Mouse (Mus musculus) liver, embryonic 11.5 days (tissue): ENCODE measurements at regions not wholly inside any gene's neighbourhood (a gene's known extent, or its start where the extent isn't known, plus 50 kb on each side); places are given as distances from the start of the nearest gene placed in this dataset.

Experiments
- ATAC-seq: fragments of 200-750 bp; cut with Nextera tagmentation; replicated peaks from 2 replicates; pipeline ENCODE4 v1.8.0; 2017; ENCODE audit warnings: moderate number of reproducible peaks, mild to moderate bottlenecking, moderate TSS enrichment, moderate library complexity; ENCODE audit not compliant: low FRiP score
- DNase-seq: peaks from one replicate; pipeline ENCODE4 v3.0.0-alpha.2; 2017; ENCODE audit warnings: low spot score
- H3K27ac ChIP-seq: fragments of 300-500 bp; sonication (generic); 2 replicates; pipeline ENCODE4 v1.5.1; 2014; ENCODE audit warnings: mild to moderate bottlenecking, low read depth, low read length, control low read depth
- H3K27me3 ChIP-seq: fragments of 300-500 bp; sonication (generic); replicated peaks from 2 replicates; pipeline ENCODE4 v1.6.1; 2014; ENCODE audit warnings: low read length, mixed read lengths; ENCODE audit not compliant: control insufficient read depth, insufficient read depth
- H3K36me3 ChIP-seq: fragments of 300-500 bp; sonication (generic); 2 replicates; pipeline ENCODE4 v1.6.1; 2014; ENCODE audit warnings: mild to moderate bottlenecking, low read length, moderate library complexity, mixed read lengths; ENCODE audit not compliant: control insufficient read depth, insufficient read depth
- H3K4me1 ChIP-seq: fragments of 300-500 bp; sonication (generic); replicated peaks from 2 replicates; pipeline ENCODE4 v1.6.1; 2014; ENCODE audit warnings: low read length, mixed read lengths; ENCODE audit not compliant: control insufficient read depth, insufficient read depth
- H3K4me2 ChIP-seq: fragments of 300-500 bp; sonication (generic); 2 replicates; pipeline ENCODE4 v1.6.1; 2014; ENCODE audit warnings: mild to moderate bottlenecking, control low read depth, moderate library complexity
- H3K4me3 ChIP-seq: fragments of 300-500 bp; sonication (generic); 2 replicates; pipeline ENCODE4 v1.5.1; 2014; ENCODE audit warnings: low read depth, low read length, control low read depth
- H3K9ac ChIP-seq: fragments of 300-500 bp; sonication (generic); 2 replicates; pipeline ENCODE4 v1.6.1; 2014; ENCODE audit warnings: low read depth, low read length, control low read depth
- H3K9me3 ChIP-seq: fragments of 300-500 bp; sonication (generic); 2 replicates; pipeline ENCODE4 v1.6.1; 2016; ENCODE audit warnings: low read length, inconsistent platforms, mixed read lengths; ENCODE audit not compliant: control insufficient read depth
- WGBS: fragments of 180-500 bp; shearing (Covaris S2); extraction: QIAGEN DNeasy Blood & Tissue Kit; methylation state at CpG from one replicate; pipeline ENCODE4 v1.1.7; 2014; 5-methylcytosine and 5-hydroxymethylcytosine counted together

- no peaks in the 10 kb centered on the region for H3K36me3 ChIP-seq
- ATAC-seq (no peak), DNase-seq (no peak)
- no peak overlapping the region for H3K4me2 ChIP-seq
- no peak overlapping the region for H3K4me3 ChIP-seq
- H3K27ac ChIP-seq = no peak overlapping the region
- peaks cover 75% of the 10 kb centered on the region for H3K27me3 ChIP-seq
- WGBS = 24% methylated on average over 18 of the region's 18 CpGs
- H3K9me3 ChIP-seq = no peaks in the 10 kb centered on the region
- H3K9ac ChIP-seq = no peak overlapping the region
- H3K4me1 ChIP-seq = peaks cover 9% of the 10 kb centered on the region
These were observed 149.5 kb upstream of the Lhx5 start for GRCm38 (mm10) chr5:120281840-120282565.

GRCm38 (mm10) chr5:120284625-120285024 is 146.9 kb upstream of the Lhx5 start:
- H3K4me1 ChIP-seq = peaks cover 9% of the 10 kb centered on the region
- H3K9me3 ChIP-seq = no peaks in the 10 kb centered on the region
- DNase-seq (no peak), ATAC-seq (no peak)
- WGBS = 33% methylated on average over 7 of the region's 8 CpGs
- H3K9ac ChIP-seq = no peak overlapping the region
- H3K4me3 ChIP-seq = no peak overlapping the region
- peaks cover 73% of the 10 kb centered on the region for H3K27me3 ChIP-seq
- H3K36me3 ChIP-seq = no peaks in the 10 kb centered on the region
- H3K27ac ChIP-seq = no peak overlapping the region
- no peak overlapping the region for H3K4me2 ChIP-seq

- H3K9me3 ChIP-seq = no peaks in the 10 kb centered on the region
- peaks cover 7% of the 10 kb centered on the region for H3K4me1 ChIP-seq
- H3K4me3 ChIP-seq = no peak overlapping the region
- no peaks in the 10 kb centered on the region for H3K36me3 ChIP-seq
- ATAC-seq (no peak), DNase-seq (no peak)
- no peak overlapping the region for H3K9ac ChIP-seq
- no peak overlapping the region for H3K4me2 ChIP-seq
- 19% methylated on average over 9 of the region's 9 CpGs for WGBS
- H3K27ac ChIP-seq = no peak overlapping the region
- H3K27me3 ChIP-seq = peaks cover 69% of the 10 kb centered on the region
These were observed 146.5 kb upstream of the Lhx5 start for GRCm38 (mm10) chr5:120285036-120285435.

- Histone ChIP-seq H3K27ac (no peak overlapping the region), H3K9me3 (no peaks in the 10 kb centered on the region), H3K4me2 (no peak overlapping the region), H3K4me1 (no peaks in the 10 kb centered on the region), H3K4me3 (no peak overlapping the region), H3K36me3 (no peaks in the 10 kb centered on the region), H3K9ac (no peak overlapping the region), H3K27me3 (peaks cover 58% of the 10 kb centered on the region)
- no peak for DNase-seq
- 73% methylated on average over 4 of the region's 4 CpGs for WGBS
- ATAC-seq = no peak
These were observed 144.7 kb upstream of the Lhx5 start for GRCm38 (mm10) chr5:120286787-120287186.

GRCm38 (mm10) chr5:120288036-120288684 is 143.3 kb upstream of the Lhx5 start:
- Histone ChIP-seq H3K4me3 (no peak overlapping the region), H3K36me3 (no peaks in the 10 kb centered on the region), H3K4me1 (no peaks in the 10 kb centered on the region), H3K9me3 (no peaks in the 10 kb centered on the region), H3K27me3 (peaks cover 56% of the 10 kb centered on the region), H3K9ac (no peak overlapping the region), H3K27ac (no peak overlapping the region), H3K4me2 (0 out of 2 replicates have a peak overlapping the region, but pooled peaks have one; percentile 18)
- WGBS = 19% methylated on average over 23 of the region's 23 CpGs
- ATAC-seq (no peak), DNase-seq (no peak)

- no peak for DNase-seq
- peaks cover 34% of the 10 kb centered on the region for H3K27me3 ChIP-seq
- no peak overlapping the region for H3K4me3 ChIP-seq
- H3K4me1 ChIP-seq = no peaks in the 10 kb centered on the region; the same call in none of the 2 replicates
- 21% methylated on average over 16 of the region's 16 CpGs for WGBS
- no peak overlapping the region for H3K9ac ChIP-seq
- ATAC-seq = peak; percentile 15; the same call in 1 of the 2 replicates
- no peaks in the 10 kb centered on the region for H3K36me3 ChIP-seq
- H3K9me3 ChIP-seq = no peaks in the 10 kb centered on the region
- no peak overlapping the region for H3K27ac ChIP-seq
- no peak overlapping the region for H3K4me2 ChIP-seq
These were observed 136.9 kb upstream of the Lhx5 start for GRCm38 (mm10) chr5:120294526-120295078.

GRCm38 (mm10) chr5:120297190-120297589 is 134.3 kb upstream of the Lhx5 start:
- DNase-seq (no peak), ATAC-seq (no peak)
- Histone ChIP-seq H3K9me3 (no peaks in the 10 kb centered on the region), H3K36me3 (no peaks in the 10 kb centered on the region), H3K4me2 (no peak overlapping the region), H3K27ac (no peak overlapping the region), H3K4me3 (no peak overlapping the region), H3K4me1 (no peaks in the 10 kb centered on the region; the same call in none of the 2 replicates), H3K27me3 (peaks cover 45% of the 10 kb centered on the region), H3K9ac (no peak overlapping the region)
- 21% methylated on average over 10 of the region's 10 CpGs for WGBS

GRCm38 (mm10) chr5:120297665-120298282 is 133.7 kb upstream of the Lhx5 start:
- no peaks in the 10 kb centered on the region for H3K36me3 ChIP-seq
- WGBS = 48% methylated on average over 3 of the region's 3 CpGs
- ATAC-seq (no peak), DNase-seq (no peak)
- H3K4me1 ChIP-seq = peaks cover 3% of the 10 kb centered on the region
- H3K9me3 ChIP-seq = no peaks in the 10 kb centered on the region
- no peak overlapping the region for H3K27ac ChIP-seq
- no peak overlapping the region for H3K4me2 ChIP-seq
- H3K9ac ChIP-seq = no peak overlapping the region
- no peak overlapping the region for H3K4me3 ChIP-seq
- H3K27me3 ChIP-seq = peaks cover 51% of the 10 kb centered on the region
